Mouse (Mus musculus) midbrain, embryonic 15.5 days (tissue): ENCODE measurements at regions not wholly inside any gene's neighbourhood (a gene's known extent, or its start where the extent isn't known, plus 50 kb on each side); places are given as distances from the start of the nearest gene placed in this dataset.

ENCODE experiments used
- ATAC-seq: fragments of 200-750 bp; cut with Nextera tagmentation; replicated peaks from 2 replicates; pipeline ENCODE4 v1.8.0; 2017; ENCODE audit warnings: moderate TSS enrichment
- H3K27ac ChIP-seq: fragments of 300-500 bp; sonication (generic); 2 replicates; pipeline ENCODE4 v1.5.1; 2015; ENCODE audit warnings: mild to moderate bottlenecking, inconsistent platforms
- H3K27me3 ChIP-seq: fragments of 300-500 bp; sonication (generic); replicated peaks from 2 replicates; pipeline ENCODE4 v1.6.1; 2015; ENCODE audit warnings: inconsistent platforms
- H3K36me3 ChIP-seq: fragments of 300-500 bp; sonication (generic); replicated peaks from 2 replicates; pipeline ENCODE4 v1.6.1; 2015; ENCODE audit warnings: inconsistent platforms
- H3K4me1 ChIP-seq: fragments of 300-500 bp; sonication (generic); 2 replicates; pipeline ENCODE4 v1.6.1; 2015; ENCODE audit warnings: inconsistent platforms
- H3K4me2 ChIP-seq: fragments of 300-500 bp; sonication (generic); 2 replicates; pipeline ENCODE4 v1.6.1; 2015; ENCODE audit warnings: inconsistent platforms, mild to moderate bottlenecking, moderate library complexity
- H3K4me3 ChIP-seq: fragments of 300-500 bp; sonication (generic); 2 replicates; pipeline ENCODE4 v1.5.1; 2015; ENCODE audit warnings: mild to moderate bottlenecking, inconsistent platforms
- H3K9ac ChIP-seq: fragments of 300-500 bp; sonication (generic); 2 replicates; pipeline ENCODE4 v1.6.1; 2015; ENCODE audit warnings: mild to moderate bottlenecking, inconsistent platforms
- H3K9me3 ChIP-seq: fragments of 300-500 bp; sonication (generic); 2 replicates; pipeline ENCODE4 v1.6.1; 2016; ENCODE audit warnings: inconsistent platforms
- whole genome bisulfite sequencing: fragments of 180-500 bp; shearing (Covaris S2); methylation state at CpG from one replicate; pipeline ENCODE4 v1.1.7; 2015; ENCODE audit warnings: mixed read lengths; 5-methylcytosine and 5-hydroxymethylcytosine counted together

DNA sequence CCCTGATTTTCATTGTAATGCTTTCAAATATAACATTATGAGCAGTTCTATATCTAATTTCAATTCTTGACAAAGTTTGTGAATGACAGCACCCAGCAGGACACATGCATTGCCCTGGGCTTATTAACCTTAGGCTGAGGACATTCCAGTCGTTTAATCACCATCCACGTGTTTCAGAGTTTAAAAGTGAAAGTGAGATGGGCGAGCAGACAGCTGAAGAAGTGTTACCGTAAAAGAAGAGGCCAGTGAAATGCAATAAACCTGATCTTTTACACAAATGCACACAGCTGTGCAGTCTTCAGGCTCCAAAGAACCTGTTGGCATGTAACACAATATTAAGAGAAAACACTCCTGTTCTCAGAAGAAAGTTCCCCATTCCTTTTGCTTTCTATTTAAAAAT lies 89.5 kb upstream of the Sema3d start:
- no peaks in the 10 kb centered on the region for H3K36me3 ChIP-seq
- H3K4me2 ChIP-seq, result no peak overlapping the region
- H3K4me1 ChIP-seq, result no peaks in the 10 kb centered on the region
- no peaks in the 10 kb centered on the region for H3K27me3 ChIP-seq
- ATAC-seq, result no peak
- 57% methylated on average over 4 of the region's 4 CpGs for WGBS
- H3K27ac ChIP-seq, result no peak overlapping the region
- H3K4me3 ChIP-seq, result no peak overlapping the region
- H3K9me3 ChIP-seq, result no peaks in the 10 kb centered on the region
- no peak overlapping the region for H3K9ac ChIP-seq

GRCm38 (mm10) chr5:12297331-12297730 lies 85.9 kb upstream of the Sema3d start:
- Histone ChIP-seq H3K4me3 (no peak overlapping the region), H3K9ac (no peak overlapping the region), H3K27ac (no peak overlapping the region), H3K27me3 (no peaks in the 10 kb centered on the region), H3K4me1 (no peaks in the 10 kb centered on the region), H3K36me3 (no peaks in the 10 kb centered on the region), H3K4me2 (no peak overlapping the region), H3K9me3 (no peaks in the 10 kb centered on the region)
- 76% methylated on average over 2 of the region's 2 CpGs for WGBS
- ATAC-seq, result no peak

DNA sequence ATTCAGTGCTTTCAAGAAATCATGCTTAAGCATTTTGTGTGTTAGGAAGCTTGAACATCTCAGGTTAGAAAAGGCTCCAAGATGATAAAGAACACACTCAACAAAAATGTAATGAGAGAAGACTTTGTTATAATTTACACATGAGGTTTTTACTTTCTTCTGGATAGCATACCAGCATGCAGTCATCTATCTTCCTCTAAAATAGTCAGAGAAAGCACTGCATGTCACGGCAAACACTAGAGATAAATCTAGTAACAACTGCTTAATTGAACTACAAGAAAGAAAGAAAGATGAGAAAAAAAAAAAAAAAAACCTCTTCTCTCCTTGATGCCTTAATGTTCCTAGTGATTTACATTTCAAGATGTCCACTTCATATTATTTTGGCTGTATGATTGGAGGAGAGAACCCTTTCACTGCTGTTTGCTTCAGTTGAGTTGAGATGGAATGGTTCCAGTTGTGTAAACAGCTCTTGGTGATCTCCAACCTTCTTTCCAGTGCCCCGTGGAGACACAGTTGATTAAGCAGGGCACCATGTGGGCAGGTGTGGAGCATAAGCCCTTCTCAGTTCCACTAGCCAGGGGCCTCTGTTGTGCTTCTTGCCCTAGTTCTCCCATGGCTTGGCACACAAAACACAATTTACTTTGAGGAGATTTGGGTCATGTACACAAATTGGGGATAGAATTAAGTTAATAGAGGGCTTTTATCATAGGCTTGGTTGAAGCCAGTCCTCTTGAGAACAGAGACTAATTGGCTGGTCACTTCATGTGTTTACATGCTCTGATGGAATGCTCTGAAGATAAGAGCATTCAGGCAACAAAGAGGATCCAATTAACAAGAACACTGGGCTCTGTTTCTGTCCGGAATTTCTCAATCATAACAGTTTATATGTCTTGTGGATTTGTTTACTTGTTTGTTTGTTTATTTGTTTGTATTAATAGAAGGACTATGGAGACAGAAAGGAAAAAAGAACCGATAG lies 81.1 kb upstream of the Sema3d start:
- H3K27me3 ChIP-seq, result no peaks in the 10 kb centered on the region
- no peak overlapping the region for H3K4me3 ChIP-seq
- H3K9me3 ChIP-seq, result no peaks in the 10 kb centered on the region
- no peaks in the 10 kb centered on the region for H3K4me1 ChIP-seq
- no peak overlapping the region for H3K4me2 ChIP-seq
- 62% methylated on average over 4 of the region's 4 CpGs for WGBS
- no peaks in the 10 kb centered on the region for H3K36me3 ChIP-seq
- no peak overlapping the region for H3K9ac ChIP-seq
- H3K27ac ChIP-seq, result no peak overlapping the region
- ATAC-seq, result no peak

- Histone ChIP-seq H3K4me2 (no peak overlapping the region), H3K27me3 (no peaks in the 10 kb centered on the region), H3K9me3 (no peaks in the 10 kb centered on the region), H3K27ac (no peak overlapping the region), H3K36me3 (no peaks in the 10 kb centered on the region), H3K9ac (no peak overlapping the region), H3K4me3 (no peak overlapping the region), H3K4me1 (no peaks in the 10 kb centered on the region)
- no peak for ATAC-seq
These were observed 73.8 kb upstream of the Sema3d start for GRCm38 (mm10) chr5:12309408-12309807.

- no peaks in the 10 kb centered on the region for H3K36me3 ChIP-seq
- no peak overlapping the region for H3K9ac ChIP-seq
- H3K27me3 ChIP-seq, result no peaks in the 10 kb centered on the region
- no peak for ATAC-seq
- H3K27ac ChIP-seq, result no peak overlapping the region
- no peak overlapping the region for H3K4me2 ChIP-seq
- no peak overlapping the region for H3K4me3 ChIP-seq
- 77% methylated on average over 4 of the region's 4 CpGs for WGBS
- H3K4me1 ChIP-seq, result no peaks in the 10 kb centered on the region
- H3K9me3 ChIP-seq, result no peaks in the 10 kb centered on the region
These were observed 50.4 kb upstream of the Sema3d start for GRCm38 (mm10) chr5:12332648-12333305.
